Mouse (Mus musculus) ES-E14 (cell line): ENCODE measurements around the gene Plekhg5. TPM values are rescaled to one million over a fixed set of nuclear protein-coding genes. Genes with fewer than 3 reads are reported as not detected.

Experiments used
- DNase-seq: peaks from one replicate; pipeline ENCODE4 v3.0.0-alpha.2; 2013; ENCODE audit warnings: low read depth, low spot score
- H3K27ac ChIP-seq: 2 replicates; pipeline ENCODE4 v1.5.1; 2012; ENCODE audit warnings: low read depth, mild to moderate bottlenecking, low read length, moderate library complexity, mixed read lengths; ENCODE audit not compliant: poor library complexity, insufficient read depth, severe bottlenecking
- H3K36me3 ChIP-seq: 2 replicates; pipeline ENCODE4 v1.6.1; 2012; ENCODE audit warnings: mild to moderate bottlenecking, low read length, moderate library complexity, mixed read lengths; ENCODE audit not compliant: control insufficient read depth, poor library complexity, insufficient read depth, severe bottlenecking
- H3K4me1 ChIP-seq, 2 experiments: fragments of 150-350 bp in 1 of 2; sonication (generic) in 1 of 2; 2 replicates each; pipeline ENCODE4 v1.6.1; 2012; ENCODE audit warnings: low read length in 2 of 2, mild to moderate bottlenecking in 1 of 2, mixed read lengths in 1 of 2; ENCODE audit not compliant: control insufficient read depth in 2 of 2, insufficient read depth in 2 of 2, poor library complexity in 1 of 2
- H3K4me3 ChIP-seq, 2 experiments: fragments of 150-350 bp in 1 of 2; sonication (generic) in 1 of 2; 2 replicates each; pipeline ENCODE4 v1.5.1; 2012; ENCODE audit warnings: low read length in 2 of 2, low read depth in 1 of 2, mild to moderate bottlenecking in 1 of 2, mixed read lengths in 1 of 2; ENCODE audit not compliant: insufficient read depth in 1 of 2, poor library complexity in 1 of 2, severe bottlenecking in 1 of 2
- H3K9ac ChIP-seq: 2 replicates; pipeline ENCODE4 v1.6.1; 2012; ENCODE audit warnings: low read depth, mild to moderate bottlenecking, low read length, mixed read lengths; ENCODE audit not compliant: poor library complexity, insufficient read depth, severe bottlenecking
- H3K9me3 ChIP-seq: fragments of 150-350 bp; sonication (generic); 2 replicates; pipeline ENCODE4 v1.6.1; 2012; ENCODE audit warnings: low read depth, mild to moderate bottlenecking, low read length; ENCODE audit not compliant: control insufficient read depth, insufficient read depth
- CHD2 ChIP-seq: IDR thresholded peaks from 2 replicates; pipeline ENCODE4 v1.6.1; 2014; ENCODE audit warnings: mild to moderate bottlenecking, low read depth, low read length, inconsistent platforms
- HCFC1 ChIP-seq: IDR thresholded peaks from 2 replicates; pipeline ENCODE4 v1.6.1; 2012; ENCODE audit warnings: low read length, inconsistent platforms, borderline replicate concordance; ENCODE audit not compliant: insufficient read depth
- MAFK ChIP-seq: IDR thresholded peaks from 2 replicates; pipeline ENCODE4 v1.6.1; 2014; ENCODE audit warnings: mild to moderate bottlenecking, low read depth, low read length, inconsistent platforms; ENCODE audit not compliant: insufficient read depth
- ZC3H11A ChIP-seq: IDR thresholded peaks from 2 replicates; pipeline ENCODE4 v1.6.1; 2012; ENCODE audit warnings: low read depth, mild to moderate bottlenecking, inconsistent platforms, low read length, borderline replicate concordance
- ZNF384 ChIP-seq: IDR thresholded peaks from 2 replicates; pipeline ENCODE4 v1.6.1; 2012; ENCODE audit warnings: low read depth, low read length, inconsistent platforms
- in situ Hi-C, 2 experiments: fragments of 600-800 bp; cut with MboI; formaldehyde crosslinking; loops; one replicate each; pipeline ENCODE4 v1.15.1; 2025; ENCODE audit warnings: low sequenced_read_pairs in 2 of 2, inconsistent platforms in 1 of 2; ENCODE audit not compliant: unreplicated experiment in 2 of 2
- total RNA-seq: library from RNA; depleted of rRNA; stranded (reverse); fragments of 300-350 nt; gene quantifications from 2 replicates; pipeline ENCODE4 v1.2.3, GENCODE M21; 2012

Gene Plekhg5
- total RNA-seq, 1 experiment, result 37.3 TPM

GRCm38 (mm10) chr4:152132772-152133169 is 60.5 kb downstream of the Plekhg5 start:
- TF ChIP-seq ZC3H11A (no peak), ZNF384 (no peak), HCFC1 (no peak), CHD2 (no peak), MAFK (no peak)
- Histone ChIP-seq H3K4me1 (peaks cover 0 to 20% of the 10 kb centered on the region in 2 experiments; a peak in 1 of 4 replicates), H3K36me3 (no peaks in the 10 kb centered on the region), H3K9ac (no peak overlapping the region), H3K4me3 (no peak overlapping the region), H3K9me3 (no peaks in the 10 kb centered on the region), H3K27ac (no peak overlapping the region)
- DNase-seq, result no peak
- in situ Hi-C loops, result no loop called here

GRCm38 (mm10) chr4:152133213-152133612 is 60.9 kb downstream of the Plekhg5 start:
- Histone ChIP-seq H3K27ac (no peak overlapping the region), H3K4me1 (peaks cover 0 to 20% of the 10 kb centered on the region in 2 experiments; a peak in 1 of 4 replicates), H3K4me3 (no peak overlapping the region), H3K36me3 (no peaks in the 10 kb centered on the region), H3K9ac (no peak overlapping the region), H3K9me3 (no peaks in the 10 kb centered on the region)
- in situ Hi-C loops, result no loop called here
- TF ChIP-seq ZC3H11A, result no peak
- no peak for TF ChIP-seq ZNF384
- DNase-seq, result no peak

GRCm38 (mm10) chr4:152134507-152134906 is 62.2 kb downstream of the Plekhg5 start:
- H3K27ac ChIP-seq, result no peak overlapping the region
- in situ Hi-C loops, result no loop called here

GRCm38 (mm10) chr4:152135363-152135762 is 63.1 kb downstream of the Plekhg5 start:
- no peak for DNase-seq
- Histone ChIP-seq H3K4me1 (peaks cover 0 to 22% of the 10 kb centered on the region in 2 experiments; a peak in 1 of 4 replicates), H3K4me3 (no peak overlapping the region), H3K36me3 (no peaks in the 10 kb centered on the region), H3K9ac (no peak overlapping the region), H3K9me3 (no peaks in the 10 kb centered on the region), H3K27ac (no peak overlapping the region)
- TF ChIP-seq ZC3H11A (no peak), MAFK (no peak), HCFC1 (no peak), CHD2 (no peak)
- in situ Hi-C loops, result no loop called here

More at GRCm38 (mm10) chr4:152134507-152134906, 62.2 kb downstream of the Plekhg5 start:
- no peak overlapping the region for H3K9ac ChIP-seq
- no peaks in the 10 kb centered on the region for H3K36me3 ChIP-seq
- DNase-seq, result no peak
- H3K9me3 ChIP-seq, result no peaks in the 10 kb centered on the region
- H3K4me3 ChIP-seq, result no peak overlapping the region
- TF ChIP-seq HCFC1, result no peak
- TF ChIP-seq ZC3H11A, result no peak
- TF ChIP-seq MAFK, result no peak
- TF ChIP-seq ZNF384, result no peak
- no peak for TF ChIP-seq CHD2
- H3K4me1 ChIP-seq, result peaks cover 0 to 24% of the 10 kb centered on the region in 2 experiments; a peak in 1 of 4 replicates

- in situ Hi-C loops, result no loop called here
- TF ChIP-seq ZNF384 (no peak), CHD2 (no peak), HCFC1 (no peak), ZC3H11A (no peak), MAFK (no peak)
- peaks cover 0 to 21% of the 10 kb centered on the region in 2 experiments; a peak in 1 of 4 replicates for H3K4me1 ChIP-seq
- H3K9me3 ChIP-seq, result no peaks in the 10 kb centered on the region
- H3K36me3 ChIP-seq, result no peaks in the 10 kb centered on the region
- DNase-seq, result no peak
- H3K4me3 ChIP-seq, result no peak overlapping the region
- no peak overlapping the region for H3K9ac ChIP-seq
- H3K27ac ChIP-seq, result no peak overlapping the region
Observed at GRCm38 (mm10) chr4:152136112-152136875, 64.0 kb downstream of the Plekhg5 start.
